Mouse (Mus musculus) thymus, postnatal 14 days (tissue): ENCODE data around the gene Ssna1.

Source experiments
- DNase-seq: peaks from one replicate; pipeline ENCODE4 v3.0.0; 2021

Gene Ssna1

DNA sequence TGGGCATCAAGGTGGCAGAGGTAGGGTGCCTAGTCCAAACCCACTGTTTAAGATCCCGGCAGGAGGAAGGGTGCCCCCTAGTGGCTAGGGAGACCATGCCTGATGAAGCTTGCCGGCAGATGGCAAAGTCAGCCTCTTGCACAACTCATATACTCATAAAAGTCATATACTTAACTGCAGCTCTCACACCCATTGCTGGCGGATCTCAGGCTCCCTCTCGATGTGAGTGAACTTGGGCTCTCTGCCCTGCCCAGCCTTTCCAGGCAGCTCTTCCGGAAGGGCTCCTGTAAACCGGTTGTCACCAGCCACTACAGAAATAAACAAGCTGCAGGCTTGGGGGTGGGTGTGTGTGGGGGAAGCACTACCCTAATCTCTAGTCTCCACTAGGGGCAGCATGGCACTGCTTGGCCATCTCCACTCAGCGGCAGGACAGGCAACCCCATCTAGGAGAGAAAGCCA is 43.8 kb downstream of the Ssna1 start:
- DNase-seq, result peak; percentile 91

DNA sequence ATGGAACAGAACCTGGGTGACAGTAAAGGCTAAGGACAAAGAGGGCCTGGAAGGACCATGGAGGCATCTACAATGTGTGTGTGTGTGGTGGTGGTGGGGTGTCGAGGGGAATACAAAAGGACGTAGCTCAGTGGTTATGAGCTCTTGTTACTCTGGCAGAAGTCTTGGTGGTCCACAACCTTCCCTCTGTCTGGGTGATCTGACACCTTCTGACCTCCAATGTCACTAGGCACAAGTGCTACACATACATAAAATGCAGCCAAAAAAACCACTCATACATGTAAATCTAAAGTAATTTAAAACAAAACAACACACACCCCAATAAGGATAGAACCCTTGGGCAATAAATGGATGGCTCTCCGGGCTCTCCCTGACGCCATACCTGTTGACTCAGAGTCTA is 44.8 kb downstream of the Ssna1 start:
- no peak for DNase-seq

DNA sequence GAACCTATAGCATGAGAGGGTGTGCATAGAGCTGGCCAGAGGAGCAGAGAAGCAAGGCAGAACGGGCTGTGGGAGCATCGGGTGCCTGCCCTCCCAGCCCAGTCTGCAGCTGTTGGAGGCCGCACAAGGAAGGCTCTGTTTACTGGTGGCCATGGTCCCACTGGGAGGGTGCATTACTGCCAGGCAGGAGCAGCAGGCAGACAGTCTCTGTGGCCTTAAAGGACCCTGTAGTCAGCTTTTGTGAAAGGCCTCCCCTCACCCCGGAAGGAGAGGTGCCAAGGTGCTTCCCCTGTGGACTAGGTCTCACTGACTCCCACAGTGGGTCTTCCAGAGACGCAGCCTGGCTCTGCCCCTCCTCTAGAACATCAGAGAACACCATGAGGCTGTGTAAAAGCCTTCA is 45.4 kb downstream of the Ssna1 start:
- DNase-seq, result no peak

- no peak for DNase-seq
Measured at GRCm38 (mm10) chr2:25225811-25226379, 46.3 kb downstream of the Ssna1 start.

GRCm38 (mm10) chr2:25224766-25225752 is 47.2 kb downstream of the Ssna1 start:
- DNase-seq, result peak; percentile 98

DNA sequence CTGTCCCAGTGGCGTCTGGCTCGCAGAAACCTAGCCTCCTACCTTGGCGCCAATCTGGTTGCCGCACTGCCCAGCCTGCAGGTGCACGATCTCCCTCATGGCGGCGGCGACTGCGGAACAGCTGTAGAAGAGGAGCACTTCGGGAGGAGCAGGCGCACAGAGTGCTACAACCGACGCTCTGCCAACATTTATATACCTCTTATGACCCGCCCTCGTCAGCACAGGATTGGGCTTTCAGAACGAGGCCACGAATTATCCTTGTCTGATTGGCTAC is 47.8 kb downstream of the Ssna1 start, which contains the start of gene Tubb4b:
Tubb4b (minus strand) TSS at position 211 of the 274 bp plus-strand sequence.
- DNase-seq, result no peak

GRCm38 (mm10) chr2:25223681-25224491 is 48.4 kb downstream of the Ssna1 start:
- DNase-seq, result peak; percentile 87

DNA sequence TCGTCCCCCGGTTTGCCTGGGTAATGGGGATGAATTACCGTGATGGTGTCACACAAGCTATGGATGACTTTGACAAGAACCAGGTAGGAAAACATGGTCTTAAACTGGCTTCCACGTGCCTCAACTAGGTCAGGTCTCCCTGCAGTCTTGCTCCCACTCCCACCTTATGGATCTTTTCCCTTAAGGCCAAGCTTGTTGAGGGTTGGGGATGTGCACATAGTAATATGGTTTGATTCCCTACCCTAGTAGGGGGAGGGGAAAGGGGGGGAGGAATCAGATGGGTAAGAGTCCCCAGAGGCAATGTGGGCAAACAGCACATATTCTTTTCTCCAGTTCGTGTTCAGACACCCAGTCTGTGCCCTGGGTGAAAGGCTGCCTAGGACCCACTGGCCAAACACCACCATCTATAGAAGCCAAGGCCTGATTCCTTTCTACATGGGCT is 50.9 kb downstream of the Ssna1 start:
- no peak for DNase-seq
